Mouse (Mus musculus) brown adipose tissue, adult 24 weeks (tissue): ENCODE data around the gene Sptan1. TPM values are rescaled to one million over a fixed set of nuclear protein-coding genes. Genes with fewer than 3 reads are reported as not detected.

Experiments used
- H3K27ac ChIP-seq: fragments of 200-500 bp; replicated peaks from 2 replicates; pipeline ENCODE4 v1.5.1; 2012; ENCODE audit warnings: low read depth, mild to moderate bottlenecking, low read length
- H3K4me1 ChIP-seq: fragments of 200-500 bp; 2 replicates; pipeline ENCODE4 v1.6.1; 2012; ENCODE audit warnings: low read length, mixed read lengths; ENCODE audit not compliant: control insufficient read depth, insufficient read depth, insufficient read length
- H3K4me3 ChIP-seq: fragments of 200-500 bp; 2 replicates; pipeline ENCODE4 v1.5.1; 2012; ENCODE audit warnings: low read depth, mild to moderate bottlenecking, low read length, moderate library complexity; ENCODE audit not compliant: insufficient read depth
- polyA plus RNA-seq: library from polyadenylated mRNA; stranded (reverse); fragments of >200 nt; gene quantifications from 2 replicates; pipeline ENCODE4 v1.2.4, GENCODE M21; 2012; ENCODE audit not compliant: missing spikeins, insufficient read depth, insufficient read length

Gene Sptan1
- polyA plus RNA-seq, 1 experiment = 81.3 TPM

GRCm38 (mm10) chr2:30078760-30079159, 113.4 kb downstream of the Sptan1 start:
- Histone ChIP-seq H3K27ac (peak overlapping the region; percentile 80), H3K4me1 (no peaks in the 10 kb centered on the region), H3K4me3 (peak overlapping the region; percentile 38)

GRCm38 (mm10) chr2:30080181-30080800, 114.9 kb downstream of the Sptan1 start:
- Histone ChIP-seq H3K4me1 (no peaks in the 10 kb centered on the region), H3K4me3 (no peak overlapping the region), H3K27ac (no peak overlapping the region)

Other genes with a start within 250 kb of the Sptan1 start
- not detected in 2 replicates for gene Gm13420, start 213.9 kb upstream of the Sptan1 start, polyA plus RNA-seq
- gene Gm13547, start 206.2 kb upstream of the Sptan1 start, polyA plus RNA-seq = not detected in 2 replicates
- gene Coq4, start 178.1 kb upstream of the Sptan1 start, polyA plus RNA-seq = 19.0 and 24.0 TPM in 2 replicates
- gene Trub2, start 177.1 kb upstream of the Sptan1 start, polyA plus RNA-seq = 11.3 and 18.0 TPM in 2 replicates
- gene Slc27a4, start 162.9 kb upstream of the Sptan1 start, polyA plus RNA-seq = 8.0 and 8.5 TPM in 2 replicates
- 15.8 and 34.2 TPM in 2 replicates for gene Urm1, start 145.5 kb upstream of the Sptan1 start, polyA plus RNA-seq
- 3.1 and 3.5 TPM in 2 replicates for gene Cercam, start 96.4 kb upstream of the Sptan1 start, polyA plus RNA-seq
- gene Odf2, start 76.3 kb upstream of the Sptan1 start, polyA plus RNA-seq = 7.4 and 13.7 TPM in 2 replicates
- gene Gle1, start 30.1 kb upstream of the Sptan1 start, polyA plus RNA-seq = 13.1 and 20.3 TPM in 2 replicates
- 6.2 and 6.6 TPM in 2 replicates for gene Wdr34, start 83.3 kb downstream of the Sptan1 start, polyA plus RNA-seq
- 131 and 139 TPM in 2 replicates for gene Set, start 91.8 kb downstream of the Sptan1 start, polyA plus RNA-seq
- 1.3 and 4.2 TPM in 2 replicates for gene Pkn3, start 112.1 kb downstream of the Sptan1 start, polyA plus RNA-seq
- 3.8 and 5.7 TPM in 2 replicates for gene Zdhhc12, start 128.1 kb downstream of the Sptan1 start, polyA plus RNA-seq
- gene Zer1, start 159.0 kb downstream of the Sptan1 start, polyA plus RNA-seq = 19.2 and 23.8 TPM in 2 replicates
- 28.8 and 38.6 TPM in 2 replicates for gene Tbc1d13, start 168.2 kb downstream of the Sptan1 start, polyA plus RNA-seq
- 64.4 and 85.8 TPM in 2 replicates for gene Endog, start 205.9 kb downstream of the Sptan1 start, polyA plus RNA-seq
- 11.0 and 12.7 TPM in 2 replicates for gene Spout1, start 212.9 kb downstream of the Sptan1 start, polyA plus RNA-seq
- 17.4 and 19.1 TPM in 2 replicates for gene Kyat1, start 240.3 kb downstream of the Sptan1 start, polyA plus RNA-seq